Mouse (Mus musculus) forelimb bud, embryonic 11.5 days (tissue): ENCODE results near the gene Gm6020.
"Not testable (repeated sequence)": the region's sequence is repeated elsewhere in the genome, so short reads cannot be mapped to it uniquely, and the experiment has no call there.

ENCODE experiments used
- DNase-seq: peaks from one replicate; pipeline ENCODE4 v3.0.0-alpha.2; 2012; ENCODE audit warnings: low read depth, low spot score

The Gm6020 gene

DNA sequence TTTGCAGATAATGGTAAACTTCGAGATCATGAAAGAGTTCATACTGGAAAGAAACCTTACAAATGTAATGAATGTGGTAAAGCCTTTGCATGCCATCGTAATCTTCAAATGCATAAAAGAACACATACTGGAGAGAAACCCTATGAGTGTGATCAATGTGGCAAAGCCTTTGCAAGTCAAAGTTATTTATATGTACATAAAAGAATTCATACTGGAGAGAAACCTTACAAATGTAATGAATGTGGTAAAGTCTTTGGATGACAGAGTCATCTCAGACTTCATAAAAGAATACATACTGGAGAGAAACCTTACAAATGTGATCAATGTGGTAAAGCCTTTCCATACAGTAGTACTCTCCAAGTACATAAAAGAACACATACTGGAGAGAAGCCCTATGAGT is at the start of gene Gm6020:
Gene Gm6020 (plus strand): TSS at position 301 of the 400 bp plus-strand sequence.
- not testable (repeated sequence) for DNase-seq

- no peak for DNase-seq
Measured at GRCm38 (mm10) chr19:61138655-61139054, 45.0 kb upstream of the Gm6020 start.

GRCm38 (mm10) chr19:61140342-61141206 is 43.1 kb upstream of the Gm6020 start, which contains the start of gene Zfp950:
Zfp950 (minus strand) TSS chr19:61140840.
- peak; percentile 89 for DNase-seq

GRCm38 (mm10) chr19:61141299-61141698 is 42.4 kb upstream of the Gm6020 start:
- DNase-seq, result no peak

- DNase-seq, result no peak
Measured at GRCm38 (mm10) chr19:61151372-61151700, 32.4 kb upstream of the Gm6020 start.

DNA sequence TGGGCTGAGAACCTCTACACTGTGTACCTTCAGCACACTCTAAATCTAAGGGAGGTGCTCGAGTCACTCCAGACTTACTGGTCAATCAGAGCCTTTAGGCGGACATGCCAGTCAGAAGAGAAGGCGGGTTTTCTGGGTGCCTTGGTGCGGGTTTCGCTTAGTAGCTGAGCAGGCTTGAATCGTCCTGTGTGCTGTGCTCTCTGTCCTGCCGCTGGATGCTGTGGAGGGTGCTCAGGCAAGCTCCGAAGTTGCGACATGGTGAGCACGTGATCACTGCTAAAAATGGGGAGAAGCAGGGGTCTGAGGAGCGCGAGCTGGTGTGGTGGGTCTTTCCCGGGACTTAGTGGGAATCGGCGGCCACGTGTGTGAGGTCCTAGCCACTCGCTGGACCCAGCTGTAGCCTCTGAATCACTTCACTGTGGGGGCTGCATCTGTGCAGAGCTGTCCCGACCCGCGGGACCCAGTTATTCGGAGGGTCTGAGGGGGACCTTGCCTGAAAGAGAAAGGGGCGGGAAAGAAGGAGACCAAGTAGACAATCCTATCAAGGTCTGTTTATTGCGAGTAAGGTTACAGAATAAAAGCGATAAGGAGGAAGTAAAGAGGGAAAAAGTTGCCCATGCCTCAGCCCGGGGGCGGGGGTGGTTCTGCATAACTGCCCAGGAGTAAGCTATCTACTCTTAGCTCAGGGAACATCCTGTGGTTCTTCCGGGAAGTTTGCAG is 31.8 kb upstream of the Gm6020 start:
- DNase-seq, result no peak

GRCm38 (mm10) chr19:61175756-61176324 is 7.8 kb upstream of the Gm6020 start, which contains the start of gene Gm7102:
Gm7102 (minus strand) TSS chr19:61176309.
- peak; percentile 12 for DNase-seq

- DNase-seq, result peak; percentile 90
Measured at GRCm38 (mm10) chr19:61199316-61199715, 15.6 kb downstream of the Gm6020 start.

- DNase-seq, result no peak
Measured at GRCm38 (mm10) chr19:61199836-61200235, 16.1 kb downstream of the Gm6020 start.

DNA sequence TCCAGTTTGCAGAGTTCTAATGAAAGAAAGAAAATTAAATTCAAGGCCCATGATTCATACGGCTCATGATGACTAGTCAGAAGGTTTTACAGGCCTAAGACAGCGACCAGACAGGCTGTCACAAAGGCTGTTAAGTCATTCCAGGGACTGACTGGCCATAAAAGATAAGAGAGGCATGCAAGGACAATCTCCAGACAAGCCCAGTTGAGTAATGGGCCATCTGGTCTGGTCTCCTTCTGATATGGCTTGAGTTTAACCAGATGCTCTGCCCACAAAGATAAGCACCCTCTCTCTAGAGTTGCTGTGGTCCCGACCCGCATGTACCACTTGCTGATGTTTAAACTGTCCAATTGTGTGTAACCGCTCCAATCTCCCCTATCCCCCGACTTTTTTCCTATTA is 23.8 kb downstream of the Gm6020 start:
- not testable (repeated sequence) for DNase-seq

DNA sequence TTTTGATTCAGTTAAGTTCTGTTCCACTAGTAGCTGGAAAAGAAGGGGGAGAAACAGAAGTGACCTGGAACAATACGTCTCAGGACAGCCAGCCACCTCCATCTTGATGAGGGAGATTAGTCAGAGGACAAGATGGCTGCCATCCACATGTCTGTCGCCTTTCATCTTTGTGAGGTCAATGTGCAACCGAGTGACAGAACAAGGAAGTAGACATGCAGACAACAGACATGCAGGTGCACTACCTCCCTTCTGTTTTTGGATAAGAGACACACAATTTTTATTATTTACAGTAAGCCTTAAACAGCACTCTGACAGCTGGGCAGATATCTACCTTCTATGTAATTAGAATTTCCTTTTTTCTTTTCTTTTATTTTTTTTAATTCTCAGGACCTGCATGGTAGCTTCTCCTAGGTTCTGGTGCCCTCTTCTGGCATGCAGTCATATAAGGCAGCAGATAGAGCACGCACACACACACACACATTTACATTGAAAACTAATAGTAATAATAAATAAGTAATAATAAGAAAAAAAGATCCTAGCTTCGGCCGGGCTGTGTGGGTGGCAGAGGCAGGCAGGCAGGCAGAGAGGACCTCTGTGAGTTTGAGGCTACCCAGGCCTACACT is 40.1 kb downstream of the Gm6020 start:
- DNase-seq, result peak; percentile 58

DNA sequence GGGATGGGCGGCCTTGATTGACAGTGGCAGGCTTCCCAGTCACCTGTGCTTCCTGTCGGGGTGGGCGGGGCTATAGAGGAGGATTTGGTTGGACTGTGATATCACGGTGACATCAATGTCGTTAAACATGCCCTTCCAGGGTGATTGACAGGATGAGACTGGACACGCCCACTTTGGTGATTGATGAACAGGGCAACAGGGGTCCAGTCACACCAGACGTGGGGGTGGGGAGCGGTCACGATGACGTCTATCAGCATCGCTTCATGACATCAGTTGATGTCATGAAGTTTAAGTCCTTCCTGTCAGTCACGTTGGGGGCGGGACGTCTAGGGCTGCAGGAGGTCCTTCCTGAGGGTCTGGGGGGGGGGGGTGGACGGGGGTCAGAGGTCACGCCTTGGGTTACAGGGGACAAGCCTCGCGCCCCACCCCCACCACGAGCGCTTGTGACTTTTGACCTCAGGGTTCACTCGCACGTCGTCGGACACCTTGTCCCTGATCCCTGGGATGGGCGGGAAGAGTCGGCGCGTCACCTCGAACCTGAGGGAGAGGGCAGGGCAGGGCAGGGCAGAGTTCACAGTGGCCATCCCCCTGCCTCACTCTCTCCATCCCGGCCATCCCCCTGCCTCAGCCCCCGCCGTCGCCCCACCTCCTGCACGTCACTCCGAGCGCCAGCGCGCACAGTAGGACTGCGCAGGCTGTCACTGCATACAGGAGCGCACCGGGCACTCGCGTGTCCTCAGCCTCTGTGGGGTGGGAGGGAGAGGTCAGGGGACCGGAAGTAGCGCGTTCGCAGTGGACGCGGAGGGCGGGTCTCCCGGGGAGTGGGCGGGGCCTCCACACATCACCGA is 41.2 kb downstream of the Gm6020 start:
- no peak for DNase-seq

GRCm38 (mm10) chr19:61225526-61226400 is 42.1 kb downstream of the Gm6020 start:
- DNase-seq, result peak; percentile 84

DNA sequence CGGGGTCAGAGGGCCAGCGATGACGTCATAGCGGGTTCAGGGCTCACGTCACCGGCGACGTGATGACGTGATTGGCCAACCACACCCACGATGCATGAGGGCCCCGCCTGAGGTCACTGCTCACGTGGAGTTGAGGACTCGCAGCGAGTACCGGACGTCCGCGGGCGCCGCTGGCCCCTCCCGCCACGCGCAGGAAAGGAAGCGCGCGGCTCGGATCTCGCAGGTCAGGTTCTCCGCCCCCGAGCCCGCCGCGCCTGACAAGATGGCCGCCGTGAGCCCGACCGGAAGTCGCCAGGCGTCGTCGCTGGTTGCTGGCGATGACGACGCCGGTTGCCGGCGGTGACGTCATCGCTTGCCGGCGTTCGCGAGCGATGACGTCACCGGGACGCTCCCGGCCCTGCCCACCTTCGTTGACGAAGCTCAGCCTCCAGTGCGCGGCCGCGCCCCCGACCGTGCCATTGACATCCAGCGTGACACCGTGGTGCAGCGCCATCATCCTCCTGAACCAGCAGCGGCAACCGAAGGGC is 42.8 kb downstream of the Gm6020 start:
- DNase-seq, result peak; percentile 82

DNA sequence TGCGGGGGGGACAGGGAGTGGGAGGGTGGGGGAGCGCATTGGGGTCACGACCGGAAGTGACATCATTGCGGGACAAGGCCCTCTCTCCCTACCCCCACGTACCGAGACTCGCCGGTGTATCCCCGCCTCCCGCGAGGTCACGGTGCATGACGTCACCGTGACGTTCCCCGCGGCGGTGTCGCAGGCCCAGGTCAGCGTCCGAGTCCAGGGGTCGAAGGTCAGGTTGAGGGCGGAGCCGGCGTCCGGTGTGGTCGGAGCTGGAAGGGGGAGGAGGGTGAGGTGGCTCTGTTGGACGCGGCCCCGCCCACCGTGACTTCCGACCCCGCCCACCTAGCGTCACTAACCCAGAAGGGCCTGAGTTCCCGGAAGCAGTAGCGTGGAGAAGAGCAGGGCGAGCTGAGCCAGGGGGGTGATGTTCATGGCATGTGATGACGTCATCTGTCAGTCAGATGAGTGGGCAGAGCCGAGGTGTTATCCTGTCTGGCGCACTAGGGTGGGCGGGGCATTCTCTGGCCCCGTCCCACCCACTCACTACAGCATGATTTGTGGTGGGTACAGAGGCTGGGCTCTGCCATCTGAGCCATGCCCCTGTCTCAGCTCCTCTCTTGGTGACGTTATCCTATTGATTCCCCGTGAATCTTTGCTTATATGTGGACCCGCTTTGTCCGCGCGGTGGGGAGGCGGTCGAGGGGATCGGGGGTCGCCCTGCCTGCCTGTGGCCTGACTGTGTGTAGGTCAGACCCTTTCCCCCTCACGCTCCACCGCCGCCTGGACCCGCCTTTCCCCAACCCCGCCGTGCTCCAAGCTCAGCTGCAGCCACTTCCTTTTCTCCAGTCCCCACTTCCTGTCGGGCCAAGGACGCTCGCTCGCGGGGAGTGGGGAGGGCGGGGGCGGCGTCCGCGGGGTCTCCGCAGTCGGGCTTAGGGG is 43.5 kb downstream of the Gm6020 start:
- peak; percentile 81 for DNase-seq

- DNase-seq, result no peak
Measured at GRCm38 (mm10) chr19:61227941-61228701, 44.4 kb downstream of the Gm6020 start, which contains the start of gene Csf2ra. Csf2ra (minus strand) TSS chr19:61228429.
